Mouse (Mus musculus): Measurements from ENCODE around the gene Romo1.

DNA sequence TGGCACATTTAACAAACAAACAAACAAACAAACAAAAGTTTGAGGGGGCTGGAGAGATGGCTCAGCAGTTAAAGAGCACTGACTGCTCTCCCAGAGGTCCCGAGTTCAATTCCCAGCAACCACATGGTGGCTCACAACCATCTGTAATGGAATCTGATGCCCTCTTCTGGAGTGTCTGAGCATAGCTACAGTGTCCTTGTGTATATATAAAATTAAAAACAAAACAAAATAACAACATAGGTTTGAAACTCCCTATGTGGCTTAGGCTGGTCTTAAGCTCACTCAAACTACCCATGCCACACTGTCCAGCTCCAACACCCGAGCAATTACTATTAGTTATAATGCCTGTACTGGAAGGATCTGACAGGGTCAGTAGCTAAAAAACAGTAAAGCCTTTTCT lies 1.0 kb upstream of the Romo1 start:
- TF ChIP-seq CTCF (IDR thresholded peaks at IDR 0.05; ENCODE audit: insufficient read depth, low read depth, low read length) (no peak), POLR2A (IDR thresholded peaks at IDR 0.05; ENCODE audit: insufficient read depth, low read depth, low read length) (no peak)

Measured in olfactory bulb, adult 2 months (tissue).